Mouse (Mus musculus) bone marrow, adult 2 months (tissue): ENCODE measurements around the gene Gm17268.

Source experiments
- CTCF ChIP-seq: fragments of 200-500 bp; IDR thresholded peaks from 2 replicates; pipeline ENCODE4 v1.5.1; 2011; ENCODE audit warnings: low read length, control low read depth; ENCODE audit not compliant: control insufficient read depth, insufficient read depth
- POLR2A ChIP-seq: fragments of 200-500 bp; IDR thresholded peaks from 2 replicates; pipeline ENCODE4 v1.6.1; 2011; ENCODE audit warnings: low read depth, mild to moderate bottlenecking, control low read depth, low read length, borderline replicate concordance; ENCODE audit not compliant: control insufficient read depth

DNA sequence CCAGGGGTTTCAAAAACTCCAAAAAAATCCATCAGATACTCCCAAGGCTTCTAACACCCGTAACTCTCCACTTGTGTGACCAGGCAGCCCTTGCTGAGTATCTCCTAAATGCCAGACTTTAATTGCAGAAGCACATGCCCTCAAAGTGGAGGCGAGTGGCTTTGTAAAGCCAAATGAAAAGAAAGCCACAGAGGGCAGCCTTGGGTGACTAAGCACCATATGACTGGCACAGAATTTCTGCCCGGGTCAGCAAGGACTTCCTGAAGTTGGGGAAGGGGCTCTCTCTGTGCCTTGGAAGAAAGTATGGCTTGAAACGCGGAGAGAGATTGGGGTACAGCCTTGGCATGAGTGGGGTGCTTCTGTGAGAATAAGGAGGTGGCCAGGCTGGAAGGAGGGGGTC, 41.3 kb downstream of the Gm17268 start:
- TF ChIP-seq CTCF: no peak
- no peak for TF ChIP-seq POLR2A
